Mouse (Mus musculus) neural tube, embryonic 14.5 days (tissue): ENCODE results near the gene Mrps33. TPM values are rescaled to one million over a fixed set of nuclear protein-coding genes. Genes with fewer than 3 reads are reported as not detected.

Experiments
- polyA plus RNA-seq: library from polyadenylated mRNA; unstranded; fragments of >200 nt; fragmentation: Nextera tagmentation; extraction: Ambion mirVana; gene quantifications from 2 replicates; pipeline ENCODE4 v1.2.1, GENCODE M21; 2014

Mrps33 gene
- polyA plus RNA-seq, 1 experiment from 2014 or later: 206 TPM

Other genes with a start within 250 kb of the Mrps33 start
- 30.3 and 45.1 TPM in 2 replicates for gene Adck2, start 237.1 kb downstream of the Mrps33 start, polyA plus RNA-seq
- gene Gm42420, start 225.2 kb downstream of the Mrps33 start, polyA plus RNA-seq: 1.1 TPM in 2 replicates
- 430 and 561 TPM in 2 replicates for gene Ndufb2, start 218.4 kb downstream of the Mrps33 start, polyA plus RNA-seq
- gene Braf, start 85.5 kb downstream of the Mrps33 start, polyA plus RNA-seq: 32.8 TPM in 2 replicates
- gene Tmem178b, start 62.3 kb upstream of the Mrps33 start, polyA plus RNA-seq: 47.8 and 48.9 TPM in 2 replicates